Mouse (Mus musculus) CH12.LX (cell line): ENCODE measurements around the gene Sema3g. TPM values are rescaled to one million over a fixed set of nuclear protein-coding genes. Genes with fewer than 3 reads are reported as not detected.
A peak's percentile ranks its signal among the peaks of the same experiment; 100 is the strongest.

Experiments
- DNase-seq: peaks from one replicate; pipeline ENCODE4 v3.0.0-alpha.2; 2013; ENCODE audit errors: extremely low read depth
- H3K27ac ChIP-seq: 2 replicates; pipeline ENCODE4 v1.5.1; 2012; ENCODE audit warnings: low read depth, mild to moderate bottlenecking, control low read depth, moderate library complexity; ENCODE audit not compliant: insufficient read depth
- H3K27me3 ChIP-seq: replicated peaks from 2 replicates; pipeline ENCODE3; 2012; ENCODE audit warnings: inconsistent platforms
- H3K36me3 ChIP-seq, 2 experiments: replicated peaks in 1 of 2; 2 replicates each; pipeline versions ENCODE3 to v1.6.1; 2012; ENCODE audit warnings: inconsistent platforms in 1 of 2, low read length in 1 of 2, mild to moderate bottlenecking in 1 of 2, mixed read lengths in 1 of 2, moderate library complexity in 1 of 2; ENCODE audit not compliant: control insufficient read depth in 1 of 2, insufficient read depth in 1 of 2
- H3K4me1 ChIP-seq, 2 experiments: 2 replicates each; pipeline ENCODE4 v1.6.1; 2012; ENCODE audit warnings: inconsistent platforms in 1 of 2, moderate library complexity in 1 of 2; ENCODE audit not compliant: insufficient read depth in 2 of 2, control insufficient read depth in 1 of 2
- H3K4me2 ChIP-seq: 2 replicates; pipeline ENCODE4 v1.6.1; 2012; ENCODE audit warnings: low read depth, mild to moderate bottlenecking, control low read depth; ENCODE audit not compliant: poor library complexity, insufficient read depth, severe bottlenecking
- H3K4me3 ChIP-seq, 3 experiments: fragments of 150-350 bp in 1 of 3; sonication (generic) in 1 of 3; replicated peaks in 1 of 3; 2 replicates each; pipeline versions ENCODE3 to v1.5.1; 2011 to 2012; ENCODE audit warnings: low read depth in 2 of 3, low read length in 2 of 3, mild to moderate bottlenecking in 2 of 3, moderate library complexity in 2 of 3, control low read depth in 1 of 3, improper control_type of control experiment in 1 of 3, inconsistent platforms in 1 of 3, mixed read lengths in 1 of 3; ENCODE audit not compliant: poor library complexity in 1 of 3
- H3K79me2 ChIP-seq: replicated peaks from 2 replicates; pipeline ENCODE4 v1.6.1; 2012; ENCODE audit warnings: mild to moderate bottlenecking, moderate library complexity; ENCODE audit not compliant: control insufficient read depth, poor library complexity, insufficient read depth, severe bottlenecking; ENCODE audit errors: extremely low read depth
- H3K9ac ChIP-seq: 2 replicates; pipeline ENCODE4 v1.6.1; 2012; ENCODE audit warnings: low read depth, mild to moderate bottlenecking, control low read depth, moderate library complexity; ENCODE audit not compliant: insufficient read depth
- H3K9me3 ChIP-seq: replicated peaks from 2 replicates; pipeline ENCODE3; 2012; ENCODE audit warnings: low read length, inconsistent platforms, mixed read lengths
- CHD1 ChIP-seq: IDR thresholded peaks from 2 replicates; pipeline ENCODE4 v1.6.1; 2012; ENCODE audit warnings: low read depth, low read length, improper control_type of control experiment, inconsistent platforms
- CTCF ChIP-seq, 2 experiments: IDR thresholded peaks in 1 of 2; conservative IDR thresholded peaks in 1 of 2; 2 replicates each; pipeline ENCODE4 v1.5.1; 2011 to 2012; ENCODE audit warnings: low read depth in 2 of 2, low read length in 2 of 2, improper control_type of control experiment in 1 of 2, inconsistent platforms in 1 of 2, mild to moderate bottlenecking in 1 of 2, moderate library complexity in 1 of 2
- KAT2A ChIP-seq: IDR thresholded peaks from 2 replicates; pipeline ENCODE4 v1.6.1; 2012; ENCODE audit warnings: low read length, improper control_type of control experiment, inconsistent platforms; ENCODE audit not compliant: insufficient replicate concordance
- MYC ChIP-seq: IDR thresholded peaks from 2 replicates; pipeline ENCODE4 v1.6.1; 2011; ENCODE audit warnings: low read depth, mild to moderate bottlenecking, improper control_type of control experiment, low read length
- POLR2A ChIP-seq: IDR thresholded peaks from 2 replicates; pipeline ENCODE4 v1.6.1; 2011; ENCODE audit warnings: low read depth, mild to moderate bottlenecking, improper control_type of control experiment, low read length
- RAD21 ChIP-seq: IDR thresholded peaks from 2 replicates; pipeline ENCODE4 v1.6.1; 2011; ENCODE audit warnings: low read depth, mild to moderate bottlenecking, low read length, improper control_type of control experiment, moderate library complexity
- RCOR1 ChIP-seq: conservative IDR thresholded peaks from 2 replicates; pipeline ENCODE4 v1.6.1; 2012; ENCODE audit warnings: low read depth, mild to moderate bottlenecking, inconsistent platforms, low read length, improper control_type of control experiment
- SMC3 ChIP-seq: IDR thresholded peaks from 2 replicates; pipeline ENCODE4 v1.6.1; 2011; ENCODE audit warnings: low read depth, low read length, improper control_type of control experiment
- USF2 ChIP-seq: conservative IDR thresholded peaks from 2 replicates; pipeline ENCODE4 v1.6.1; 2011; ENCODE audit warnings: low read depth, low read length, improper control_type of control experiment
- ZC3H11A ChIP-seq: IDR thresholded peaks from 2 replicates; pipeline ENCODE4 v1.6.1; 2012; ENCODE audit warnings: low read depth, mild to moderate bottlenecking, inconsistent platforms, low read length, improper control_type of control experiment
- ZKSCAN1 ChIP-seq: IDR thresholded peaks from 2 replicates; pipeline ENCODE4 v1.6.1; 2012; ENCODE audit warnings: low read depth, inconsistent platforms, low read length, improper control_type of control experiment, borderline replicate concordance
- dilution Hi-C: fragments of 300-500 bp; cut with MboI; formaldehyde crosslinking; loops from 2 replicates; pipeline ENCODE4 v1.14.3; 2020; ENCODE audit warnings: low sequenced_read_pairs; ENCODE audit not compliant: extremely low pct_unique_long_range_greater_than_20kb, extremely low pct_ligation_motif_present
- in situ Hi-C: fragments of 300-500 bp; cut with MboI; formaldehyde crosslinking; loops from 3 replicates; pipeline ENCODE4 v1.14.3; 2019; ENCODE audit warnings: low sequenced_read_pairs, low pct_ligation_motif_present, low pct_unique_long_range_greater_than_20kb, mixed read lengths
- polyA plus RNA-seq: library from polyadenylated mRNA; unstranded; fragments of >175 nt; gene quantifications from 2 replicates; pipeline ENCODE4 v1.2.1, GENCODE M21; 2012; ENCODE audit warnings: low read depth; ENCODE audit not compliant: insufficient read length
- total RNA-seq, 2 experiments: library from RNA; depleted of rRNA; stranded (reverse); fragments of 300-350 nt in 1 of 2; fragments of >200 nt in 1 of 2; gene quantifications; 2 replicates each; pipeline ENCODE4 v1.2.3; 2012 to 2014

The Sema3g gene
- total and polyA plus RNA-seq, 3 experiments, result 0.36 to 1.1 (median 0.94) TPM

DNA sequence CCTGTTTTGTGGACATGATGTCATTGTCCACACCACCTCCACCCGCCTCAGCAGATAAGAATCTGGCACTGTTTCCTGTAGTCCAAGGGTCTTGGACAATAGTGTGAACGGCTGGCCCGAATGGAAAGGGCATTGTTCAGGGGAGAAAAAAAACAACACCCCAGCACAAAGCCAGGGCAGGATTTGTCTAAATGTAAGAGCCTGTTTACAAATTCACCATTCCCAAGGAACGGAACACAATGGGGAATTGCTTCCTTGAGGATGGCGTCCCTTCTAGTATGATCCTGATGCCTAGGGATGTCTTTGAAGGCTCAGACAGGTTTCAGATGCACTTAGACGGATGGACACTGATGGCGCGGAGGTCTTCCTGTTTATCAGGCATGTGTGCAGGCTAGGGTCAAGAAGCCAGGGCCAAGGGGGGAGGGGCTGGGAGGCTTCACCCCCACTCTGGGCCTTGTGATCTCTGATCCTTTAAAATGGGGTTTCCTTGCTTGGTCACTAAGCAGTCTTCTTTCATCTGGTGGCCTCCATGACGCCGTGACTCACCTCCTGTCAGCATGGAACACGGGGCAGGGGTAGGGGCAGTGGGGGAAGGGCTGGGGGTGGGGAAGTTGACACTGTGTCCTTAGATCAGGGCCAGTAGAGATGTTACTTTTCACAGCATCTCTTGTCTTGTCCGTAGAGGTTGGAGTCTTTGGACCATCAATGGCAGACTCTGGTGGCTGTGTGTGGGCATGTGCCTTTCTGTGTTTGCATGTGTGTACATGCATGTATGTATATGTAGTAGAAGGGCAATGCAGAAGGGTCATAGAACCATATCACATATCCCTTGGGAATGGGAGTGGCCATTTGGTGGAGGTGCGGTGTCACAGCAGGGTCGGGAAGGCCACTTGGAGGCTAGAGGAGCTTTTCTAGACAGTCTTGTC is 15.7 kb downstream of the Sema3g start:
- in situ Hi-C loops, result no loop called here
- no peak for TF ChIP-seq KAT2A
- TF ChIP-seq MYC, result 0 out of 2 replicates have a peak, but pooled peaks have one; percentile 41
- TF ChIP-seq RCOR1, result no peak
- TF ChIP-seq POLR2A, result no peak
- Histone ChIP-seq H3K4me2 (no peak overlapping the region), H3K27ac (no peak overlapping the region), H3K4me1 (peaks cover 13 to 31% of the 10 kb centered on the region in 2 experiments), H3K36me3 (peaks cover 0 to 13% of the 10 kb centered on the region in 2 experiments), H3K9me3 (no peaks in the 10 kb centered on the region), H3K9ac (no peak overlapping the region), H3K79me2 (no peaks in the 10 kb centered on the region), H3K4me3 (no peak overlapping the region), H3K27me3 (peaks cover 14% of the 10 kb centered on the region)
- no peak for DNase-seq
- dilution Hi-C loops, result no loop called here

DNA sequence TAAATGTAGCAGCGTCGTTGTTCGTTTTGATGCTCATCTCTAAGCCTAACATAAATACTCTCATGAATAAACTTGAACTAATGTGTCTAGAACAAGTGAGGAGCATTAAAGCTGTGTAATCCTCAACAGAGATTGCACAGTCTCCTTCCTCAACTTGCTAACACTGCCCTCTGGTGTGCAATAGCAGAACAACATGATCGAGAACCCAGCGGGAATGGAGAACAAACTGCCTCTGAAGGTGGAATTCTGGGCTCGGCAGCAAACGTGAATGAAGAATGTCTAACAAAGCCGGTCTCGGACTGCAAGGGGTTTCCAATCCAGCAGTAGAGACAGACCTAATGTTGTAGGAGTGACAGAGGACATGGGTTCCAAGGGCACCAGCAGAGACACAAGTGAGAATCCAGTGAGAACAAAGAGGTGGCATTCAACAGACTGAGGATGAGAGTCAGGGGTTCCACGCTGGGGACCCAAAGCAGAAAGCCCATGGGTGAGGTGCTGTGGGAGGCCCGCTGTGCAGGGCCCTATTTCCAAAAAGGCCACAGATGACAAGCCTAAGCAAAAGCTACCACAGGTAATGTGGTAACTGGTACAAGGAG is 16.4 kb downstream of the Sema3g start:
- peak; percentile 76 for DNase-seq
- H3K9me3 ChIP-seq, result no peaks in the 10 kb centered on the region
- in situ Hi-C loops, result no loop called here
- no peaks in the 10 kb centered on the region for H3K79me2 ChIP-seq
- dilution Hi-C loops, result no loop called here
- no peak overlapping the region for H3K27ac ChIP-seq
- peaks cover 0 to 20% of the 10 kb centered on the region in 2 experiments for H3K36me3 ChIP-seq
- peaks cover 14% of the 10 kb centered on the region for H3K27me3 ChIP-seq
- H3K9ac ChIP-seq, result peak overlapping the region; percentile 37
- peaks cover 7 to 23% of the 10 kb centered on the region in 2 experiments for H3K4me1 ChIP-seq
- H3K4me3 ChIP-seq, result no peak overlapping the region
- H3K4me2 ChIP-seq, result no peak overlapping the region
- TF ChIP-seq ZC3H11A (peak; percentile 43; the same call in 1 of the 2 replicates), ZKSCAN1 (no peak), SMC3 (peak; percentile 96), CTCF (conservative IDR thresholded peaks at IDR 0.05 in 1 of 2, IDR thresholded peaks at IDR 0.05 in 1 of 2; ENCODE audit: low read depth in 2 of 2, low read length in 2 of 2) (peak; percentile 90 to 94), RAD21 (peak; percentile 84)
- TF ChIP-seq, all 38 proteins: peak for 4

DNA sequence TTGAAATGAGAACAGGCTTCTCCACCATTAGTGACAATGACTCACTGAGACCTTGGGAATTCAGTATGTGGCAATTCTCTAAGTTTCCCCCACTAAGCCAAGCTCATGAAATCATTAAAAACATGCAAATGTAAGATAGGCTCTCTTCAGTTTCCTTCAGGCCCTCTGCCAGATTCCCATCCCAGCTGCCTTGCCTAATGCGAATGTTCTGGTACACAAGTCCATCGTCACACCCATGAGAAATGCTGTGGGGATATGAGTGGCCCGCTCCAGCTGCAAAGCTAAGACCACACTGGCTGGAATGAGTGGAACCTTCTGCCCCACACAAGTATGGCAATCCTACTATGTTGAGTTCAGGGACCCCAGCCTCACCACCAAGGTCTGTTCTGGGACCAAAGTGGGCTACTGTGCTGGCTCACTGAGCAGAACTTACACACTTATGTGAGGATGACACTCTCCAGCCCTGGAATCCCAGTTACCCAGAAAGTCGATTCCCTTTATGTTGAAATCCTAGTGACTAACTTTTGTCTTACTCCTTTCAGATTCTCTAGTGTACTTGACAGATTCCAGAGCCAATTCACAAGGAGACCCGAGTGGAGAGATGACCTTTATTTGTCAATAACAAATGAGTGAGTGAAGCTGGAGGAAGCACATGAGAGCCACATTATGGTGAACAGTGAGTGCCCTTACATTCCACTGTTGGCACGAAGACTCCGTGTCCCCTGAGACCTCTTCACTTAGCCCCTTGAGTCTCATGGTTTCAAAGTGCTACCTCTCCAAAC is 19.6 kb downstream of the Sema3g start:
- dilution Hi-C loops (no loop called here), in situ Hi-C loops (no loop called here)
- no peak overlapping the region for H3K27ac ChIP-seq
- no peak overlapping the region for H3K4me3 ChIP-seq
- no peaks in the 10 kb centered on the region for H3K79me2 ChIP-seq
- H3K9me3 ChIP-seq, result no peaks in the 10 kb centered on the region
- peaks cover 6 to 20% of the 10 kb centered on the region in 2 experiments for H3K4me1 ChIP-seq
- no peak overlapping the region for H3K4me2 ChIP-seq
- H3K9ac ChIP-seq, result no peak overlapping the region
- TF ChIP-seq USF2 (no peak), CHD1 (no peak)
- peaks cover 0 to 35% of the 10 kb centered on the region in 2 experiments for H3K36me3 ChIP-seq
- no peak for DNase-seq
- H3K27me3 ChIP-seq, result no peaks in the 10 kb centered on the region
